Mouse (Mus musculus) E14TG2a.4 (cell line): ENCODE results near the gene Ahcyl1.

Source experiments
- CTCF ChIP-seq: conservative IDR thresholded peaks from 2 replicates; pipeline ENCODE4 v1.5.1; 2014; ENCODE audit warnings: low read length
- POU5F1 ChIP-seq: IDR thresholded peaks from 2 replicates; pipeline ENCODE4 v1.6.1; 2014; ENCODE audit warnings: low read length, borderline replicate concordance

- no peak for TF ChIP-seq CTCF
- TF ChIP-seq POU5F1: no peak
Observed at GRCm38 (mm10) chr3:107739456-107739855, 43.1 kb upstream of the Ahcyl1 start.
